Mouse (Mus musculus): ENCODE data around the gene Myo1e. TPM values are rescaled to one million over a fixed set of nuclear protein-coding genes. Genes with fewer than 3 reads are reported as not detected.
"Not testable (repeated sequence)": the region's sequence is repeated elsewhere in the genome, so short reads cannot be mapped to it uniquely, and the experiment has no call there.

Myo1e gene
- polyA plus RNA-seq, 1 experiment from 2014 or later, result 2.2 TPM

- H3K9ac ChIP-seq, result no peak overlapping the region
- H3K9me3 ChIP-seq (replicated peaks), result no peaks in the 10 kb centered on the region
- no peak for ATAC-seq (ENCODE audit: low read depth)
- no peak for DNase-seq
- H3K4me2 ChIP-seq, result no peak overlapping the region
- no peaks in the 10 kb centered on the region for H3K27me3 ChIP-seq
- 68% methylated on average over 4 of the region's 4 CpGs for WGBS (ENCODE audit: insufficient replicate concordance)
- no peak overlapping the region for H3K4me3 ChIP-seq (replicated peaks)
- peaks cover 4% of the 10 kb centered on the region; the same call in 1 of the 2 replicates for H3K4me1 ChIP-seq (replicated peaks)
- H3K27ac ChIP-seq, result no peak overlapping the region
- no peaks in the 10 kb centered on the region for H3K36me3 ChIP-seq
Measured at GRCm38 (mm10) chr9:70255005-70255404, 47.9 kb downstream of the Myo1e start.

GRCm38 (mm10) chr9:70256027-70256426 lies 48.9 kb downstream of the Myo1e start:
- H3K9me3 ChIP-seq (replicated peaks); H3K4me2 ChIP-seq; ATAC-seq (ENCODE audit: low read depth); H3K4me1 ChIP-seq (replicated peaks); H3K4me3 ChIP-seq (replicated peaks); H3K27me3 ChIP-seq; DNase-seq; H3K27ac ChIP-seq; H3K36me3 ChIP-seq; H3K9ac ChIP-seq: not testable (repeated sequence)
- WGBS (ENCODE audit: insufficient replicate concordance), result 72% methylated on average over 7 of the region's 7 CpGs

- no peak for DNase-seq
- Histone ChIP-seq H3K27ac (no peak overlapping the region), H3K4me2 (no peak overlapping the region), H3K4me3 (replicated peaks) (no peak overlapping the region), H3K4me1 (replicated peaks) (peaks cover 4% of the 10 kb centered on the region; the same call in 1 of the 2 replicates), H3K36me3 (no peaks in the 10 kb centered on the region), H3K27me3 (no peaks in the 10 kb centered on the region), H3K9me3 (replicated peaks) (no peaks in the 10 kb centered on the region), H3K9ac (no peak overlapping the region)
- no peak for ATAC-seq (ENCODE audit: low read depth)
- WGBS (ENCODE audit: insufficient replicate concordance), result 25% methylated on average over 13 of the region's 13 CpGs
Measured at GRCm38 (mm10) chr9:70257289-70258101, 50.3 kb downstream of the Myo1e start.

- Histone ChIP-seq H3K27me3 (peaks cover 5% of the 10 kb centered on the region), H3K4me1 (replicated peaks) (peaks cover 9% of the 10 kb centered on the region; the same call in 1 of the 2 replicates), H3K4me3 (replicated peaks) (no peak overlapping the region), H3K4me2 (no peak overlapping the region), H3K27ac (no peak overlapping the region), H3K36me3 (no peaks in the 10 kb centered on the region), H3K9me3 (replicated peaks) (no peaks in the 10 kb centered on the region), H3K9ac (no peak overlapping the region)
- ATAC-seq (ENCODE audit: low read depth), result no peak
- no peak for DNase-seq
- WGBS (ENCODE audit: insufficient replicate concordance), result 34% methylated on average over 9 of the region's 9 CpGs
Measured at GRCm38 (mm10) chr9:70260324-70260841, 53.2 kb downstream of the Myo1e start.

GRCm38 (mm10) chr9:70261646-70262045 lies 54.5 kb downstream of the Myo1e start:
- H3K4me3 ChIP-seq (replicated peaks), result no peak overlapping the region
- no peak overlapping the region for H3K9ac ChIP-seq
- H3K27ac ChIP-seq, result no peak overlapping the region
- H3K4me2 ChIP-seq, result no peak overlapping the region
- no peaks in the 10 kb centered on the region for H3K9me3 ChIP-seq (replicated peaks)
- DNase-seq, result no peak
- peaks cover 9% of the 10 kb centered on the region; the same call in 1 of the 2 replicates for H3K4me1 ChIP-seq (replicated peaks)
- 53% methylated on average over 5 of the region's 5 CpGs for WGBS (ENCODE audit: insufficient replicate concordance)
- no peak for ATAC-seq (ENCODE audit: low read depth)
- peaks cover 5% of the 10 kb centered on the region for H3K27me3 ChIP-seq
- no peaks in the 10 kb centered on the region for H3K36me3 ChIP-seq

- DNase-seq, result no peak
- no peaks in the 10 kb centered on the region for H3K36me3 ChIP-seq
- peaks cover 5% of the 10 kb centered on the region; the same call in 1 of the 2 replicates for H3K4me1 ChIP-seq (replicated peaks)
- no peak overlapping the region for H3K4me3 ChIP-seq (replicated peaks)
- WGBS (ENCODE audit: insufficient replicate concordance), result 33% methylated on average over 8 of the region's 8 CpGs
- no peak overlapping the region for H3K4me2 ChIP-seq
- no peaks in the 10 kb centered on the region for H3K9me3 ChIP-seq (replicated peaks)
- no peak for ATAC-seq (ENCODE audit: low read depth)
- H3K27me3 ChIP-seq, result peaks cover 5% of the 10 kb centered on the region
- H3K9ac ChIP-seq, result no peak overlapping the region
- no peak overlapping the region for H3K27ac ChIP-seq
Measured at GRCm38 (mm10) chr9:70263134-70263533, 56.0 kb downstream of the Myo1e start.

GRCm38 (mm10) chr9:70263735-70264134 lies 56.6 kb downstream of the Myo1e start:
- H3K4me2 ChIP-seq, result no peak overlapping the region

GRCm38 (mm10) chr9:70265513-70265912 lies 58.4 kb downstream of the Myo1e start:
- Histone ChIP-seq H3K4me1 (replicated peaks) (peaks cover 5% of the 10 kb centered on the region; the same call in 1 of the 2 replicates), H3K36me3 (no peaks in the 10 kb centered on the region), H3K9ac (no peak overlapping the region), H3K27ac (no peak overlapping the region), H3K9me3 (replicated peaks) (no peaks in the 10 kb centered on the region), H3K4me3 (replicated peaks) (no peak overlapping the region), H3K27me3 (peaks cover 5% of the 10 kb centered on the region), H3K4me2 (no peak overlapping the region)
- ATAC-seq (ENCODE audit: low read depth) (no peak), DNase-seq (no peak)
- 65% methylated on average over 5 of the region's 5 CpGs for WGBS (ENCODE audit: insufficient replicate concordance)

More at GRCm38 (mm10) chr9:70263735-70264134, 56.6 kb downstream of the Myo1e start:
- H3K4me3 ChIP-seq (replicated peaks), result no peak overlapping the region
- DNase-seq (no peak), ATAC-seq (ENCODE audit: low read depth) (no peak)
- no peak overlapping the region; the same call in 1 of the 2 replicates for H3K9ac ChIP-seq
- WGBS (ENCODE audit: insufficient replicate concordance), result 27% methylated on average over 7 of the region's 7 CpGs
- H3K9me3 ChIP-seq (replicated peaks), result no peaks in the 10 kb centered on the region
- no peak overlapping the region for H3K27ac ChIP-seq
- peaks cover 5% of the 10 kb centered on the region; the same call in 1 of the 2 replicates for H3K4me1 ChIP-seq (replicated peaks)
- H3K36me3 ChIP-seq, result no peaks in the 10 kb centered on the region
- peaks cover 5% of the 10 kb centered on the region for H3K27me3 ChIP-seq

- no peak overlapping the region for H3K9ac ChIP-seq
- 66% methylated on average over 2 of the region's 2 CpGs for WGBS (ENCODE audit: insufficient replicate concordance)
- no peak for ATAC-seq (ENCODE audit: low read depth)
Measured at GRCm38 (mm10) chr9:70266186-70266585, 59.0 kb downstream of the Myo1e start.

GRCm38 (mm10) chr9:70267108-70267507 lies 60.0 kb downstream of the Myo1e start:
- 65% methylated on average over 5 of the region's 5 CpGs for WGBS (ENCODE audit: insufficient replicate concordance)
- peaks cover 5% of the 10 kb centered on the region for H3K27me3 ChIP-seq
- DNase-seq, result no peak
- no peaks in the 10 kb centered on the region for H3K36me3 ChIP-seq
- no peak overlapping the region for H3K4me2 ChIP-seq
- no peak overlapping the region for H3K27ac ChIP-seq
- no peaks in the 10 kb centered on the region for H3K9me3 ChIP-seq (replicated peaks)
- no peak for ATAC-seq (ENCODE audit: low read depth)
- H3K4me1 ChIP-seq (replicated peaks), result peaks cover 5% of the 10 kb centered on the region; the same call in 1 of the 2 replicates
- H3K4me3 ChIP-seq (replicated peaks), result no peak overlapping the region
- no peak overlapping the region for H3K9ac ChIP-seq

More at GRCm38 (mm10) chr9:70266186-70266585, 59.0 kb downstream of the Myo1e start:
- DNase-seq, result no peak
- Histone ChIP-seq H3K4me1 (replicated peaks) (peaks cover 5% of the 10 kb centered on the region; the same call in 1 of the 2 replicates), H3K9me3 (replicated peaks) (no peaks in the 10 kb centered on the region), H3K4me2 (no peak overlapping the region), H3K27me3 (peaks cover 5% of the 10 kb centered on the region), H3K4me3 (replicated peaks) (no peak overlapping the region), H3K27ac (no peak overlapping the region), H3K36me3 (no peaks in the 10 kb centered on the region)

GRCm38 (mm10) chr9:70269349-70269748 lies 62.2 kb downstream of the Myo1e start:
- Histone ChIP-seq H3K4me3 (replicated peaks) (no peak overlapping the region), H3K27me3 (no peaks in the 10 kb centered on the region), H3K27ac (no peak overlapping the region), H3K9me3 (replicated peaks) (no peaks in the 10 kb centered on the region), H3K4me2 (no peak overlapping the region), H3K4me1 (replicated peaks) (no peaks in the 10 kb centered on the region), H3K36me3 (no peaks in the 10 kb centered on the region), H3K9ac (no peak overlapping the region)
- 64% methylated on average over 10 of the region's 10 CpGs for WGBS (ENCODE audit: insufficient replicate concordance)
- no peak for ATAC-seq (ENCODE audit: low read depth)
- DNase-seq, result no peak
